Mouse (Mus musculus) adrenal gland, adult 2 months (tissue): Measurements from ENCODE around the gene Tcirg1. TPM values are rescaled to one million over a fixed set of nuclear protein-coding genes. Genes with fewer than 3 reads are reported as not detected.

Experiments used
- DNase-seq: peaks from one replicate; pipeline ENCODE4 v3.0.0; 2021
- polyA plus RNA-seq: library from polyadenylated mRNA; depleted of rRNA; stranded (reverse); fragments of >200 nt; gene quantifications from 2 replicates; pipeline ENCODE4 v1.2.3, GENCODE M21; 2012; rRNA removed
- total RNA-seq, 2 experiments: library from RNA; stranded (reverse); gene quantifications; 2 replicates each; pipeline ENCODE4 v1.2.3; 2021

Tcirg1 gene
- total and polyA plus RNA-seq, 3 experiments: 63.5 to 204 (median 84.6) TPM

GRCm38 (mm10) chr19:3851502-3851962 lies 55.4 kb downstream of the Tcirg1 start, which contains the start of gene Chka:
Chka (plus strand) TSS chr19:3851773.
- peak; percentile 98 for DNase-seq

GRCm38 (mm10) chr19:3850847-3851469 lies 56.0 kb downstream of the Tcirg1 start:
- peak; percentile 90 for DNase-seq

GRCm38 (mm10) chr19:3850076-3850475 lies 56.9 kb downstream of the Tcirg1 start:
- peak; percentile 72 for DNase-seq

- no peak for DNase-seq
Observed at GRCm38 (mm10) chr19:3849251-3849650, 57.7 kb downstream of the Tcirg1 start.

- DNase-seq: no peak
Observed at GRCm38 (mm10) chr19:3848207-3848808, 58.6 kb downstream of the Tcirg1 start.

- DNase-seq: no peak
Observed at GRCm38 (mm10) chr19:3847711-3848110, 59.2 kb downstream of the Tcirg1 start.

GRCm38 (mm10) chr19:3846676-3847604 lies 60.0 kb downstream of the Tcirg1 start:
- DNase-seq: peak; percentile 77

Other genes with a start within 250 kb of the Tcirg1 start
- gene Lrp5, start 220.6 kb downstream of the Tcirg1 start, total RNA-seq: 100 to 1,000 TPM in 1 of 2 experiments, 10 to 100 TPM in 1; 92.7 to 111 TPM
- gene Lrp5, start 220.6 kb downstream of the Tcirg1 start, polyA plus RNA-seq: 103 and 113 TPM in 2 replicates
- 10 to 100 TPM; 27.9 to 37.8 TPM for gene 1810055G02Rik, start 198.8 kb downstream of the Tcirg1 start, total RNA-seq
- gene 1810055G02Rik, start 198.8 kb downstream of the Tcirg1 start, polyA plus RNA-seq: 43.3 and 46.3 TPM in 2 replicates
- gene Kmt5b, start 139.7 kb downstream of the Tcirg1 start, total RNA-seq: 10 to 100 TPM; 40.6 to 52.5 TPM
- gene Kmt5b, start 139.7 kb downstream of the Tcirg1 start, polyA plus RNA-seq: 14.2 and 14.9 TPM in 2 replicates
- gene Chka, start 55.4 kb downstream of the Tcirg1 start, total RNA-seq: 100 to 1,000 TPM in 1 of 2 experiments, 10 to 100 TPM in 1; 42.1 to 124 TPM
- gene Chka, start 55.4 kb downstream of the Tcirg1 start, polyA plus RNA-seq: 149 and 154 TPM in 2 replicates
- gene Ndufs8, start 5.6 kb upstream of the Tcirg1 start, total RNA-seq: 100 to 1,000 TPM; 376 to 380 TPM
- 391 and 420 TPM in 2 replicates for gene Ndufs8, start 5.6 kb upstream of the Tcirg1 start, polyA plus RNA-seq
- 100 to 1,000 TPM in 1 of 2 experiments, 10 to 100 TPM in 1; 26.6 to 136 TPM for gene Aldh3b1, start 22.7 kb upstream of the Tcirg1 start, total RNA-seq
- 115 and 188 TPM in 2 replicates for gene Aldh3b1, start 22.7 kb upstream of the Tcirg1 start, polyA plus RNA-seq
- 10 to 100 TPM; 48.3 to 59.2 TPM for gene Unc93b1, start 28.1 kb upstream of the Tcirg1 start, total RNA-seq
- 180 and 186 TPM in 2 replicates for gene Unc93b1, start 28.1 kb upstream of the Tcirg1 start, polyA plus RNA-seq
- gene Aldh3b3, start 51.5 kb upstream of the Tcirg1 start, total RNA-seq: under 1 TPM; 0.38 to 0.63 TPM
- 0.43 and 0.54 TPM in 2 replicates for gene Aldh3b3, start 51.5 kb upstream of the Tcirg1 start, polyA plus RNA-seq
- gene Aldh3b2, start 65.2 kb upstream of the Tcirg1 start, total RNA-seq: 10 to 100 TPM; 12.2 to 15.2 TPM
- gene Aldh3b2, start 65.2 kb upstream of the Tcirg1 start, polyA plus RNA-seq: 4.0 and 7.6 TPM in 2 replicates
- 10 to 100 TPM; 16.5 to 22.7 TPM for gene Acy3, start 79.4 kb upstream of the Tcirg1 start, total RNA-seq
- 80.5 and 96.1 TPM in 2 replicates for gene Acy3, start 79.4 kb upstream of the Tcirg1 start, polyA plus RNA-seq
- not detected for gene Tbx10, start 85.6 kb upstream of the Tcirg1 start, total RNA-seq
- not detected in 2 replicates for gene Tbx10, start 85.6 kb upstream of the Tcirg1 start, polyA plus RNA-seq
- 10 to 100 TPM; 25.1 to 27.0 TPM for gene Nudt8, start 93.4 kb upstream of the Tcirg1 start, total RNA-seq
- 36.7 and 65.9 TPM in 2 replicates for gene Nudt8, start 93.4 kb upstream of the Tcirg1 start, polyA plus RNA-seq
- gene Gm49405, start 93.5 kb upstream of the Tcirg1 start, total RNA-seq: under 1 TPM; 0.55 to 0.69 TPM
- 1.3 and 2.0 TPM in 2 replicates for gene Gm49405, start 93.5 kb upstream of the Tcirg1 start, polyA plus RNA-seq
- 1 to 10 TPM; 1.1 to 1.8 TPM for gene Doc2g, start 96.2 kb upstream of the Tcirg1 start, total RNA-seq
- 6.2 and 9.3 TPM in 2 replicates for gene Doc2g, start 96.2 kb upstream of the Tcirg1 start, polyA plus RNA-seq
- gene Ndufv1, start 105.7 kb upstream of the Tcirg1 start, total RNA-seq: 100 to 1,000 TPM; 260 to 445 TPM
- gene Ndufv1, start 105.7 kb upstream of the Tcirg1 start, polyA plus RNA-seq: 145 and 150 TPM in 2 replicates
- gene Gstp1, start 130.9 kb upstream of the Tcirg1 start, total RNA-seq: 100 to 1,000 TPM; 401 to 452 TPM
- 752 and 925 TPM in 2 replicates for gene Gstp1, start 130.9 kb upstream of the Tcirg1 start, polyA plus RNA-seq
- gene Gstp2, start 138.9 kb upstream of the Tcirg1 start, total RNA-seq: 10 to 100 TPM; 57.2 to 61.4 TPM
- gene Gstp2, start 138.9 kb upstream of the Tcirg1 start, polyA plus RNA-seq: 7.9 and 13.8 TPM in 2 replicates
- gene Gstp3, start 152.4 kb upstream of the Tcirg1 start, total RNA-seq: 1 to 10 TPM in 1 of 2 experiments, under 1 TPM in 1; 0.62 to 2.3 TPM
- gene Gstp3, start 152.4 kb upstream of the Tcirg1 start, polyA plus RNA-seq: 0.79 and 0.83 TPM in 2 replicates
- gene Cabp2, start 174.4 kb upstream of the Tcirg1 start, total RNA-seq: not detected
- gene Cabp2, start 174.4 kb upstream of the Tcirg1 start, polyA plus RNA-seq: not detected in 2 replicates
- 100 to 1,000 TPM; 128 to 131 TPM for gene Cdk2ap2, start 190.0 kb upstream of the Tcirg1 start, total RNA-seq
- 339 and 371 TPM in 2 replicates for gene Cdk2ap2, start 190.0 kb upstream of the Tcirg1 start, polyA plus RNA-seq
- gene Pitpnm1, start 192.9 kb upstream of the Tcirg1 start, total RNA-seq: 10 to 100 TPM; 87.4 to 87.6 TPM
- gene Pitpnm1, start 192.9 kb upstream of the Tcirg1 start, polyA plus RNA-seq: 164 and 171 TPM in 2 replicates
- 100 to 1,000 TPM; 102 to 134 TPM for gene Aip, start 218.7 kb upstream of the Tcirg1 start, total RNA-seq
- 89.5 and 99.3 TPM in 2 replicates for gene Aip, start 218.7 kb upstream of the Tcirg1 start, polyA plus RNA-seq
- gene Gpr152, start 232.7 kb upstream of the Tcirg1 start, total RNA-seq: under 1 TPM; 0.09 to 0.17 TPM
- 0.10 and 0.18 TPM in 2 replicates for gene Gpr152, start 232.7 kb upstream of the Tcirg1 start, polyA plus RNA-seq
- under 1 TPM; 0.29 to 0.69 TPM for gene Cabp4, start 236.9 kb upstream of the Tcirg1 start, total RNA-seq
- gene Cabp4, start 236.9 kb upstream of the Tcirg1 start, polyA plus RNA-seq: 0.12 and 0.26 TPM in 2 replicates
- 100 to 1,000 TPM; 154 to 202 TPM for gene Coro1b, start 241.5 kb upstream of the Tcirg1 start, total RNA-seq
- gene Coro1b, start 241.5 kb upstream of the Tcirg1 start, polyA plus RNA-seq: 199 and 225 TPM in 2 replicates
- 1 to 10 TPM; 2.5 to 5.7 TPM for gene Ptprcap, start 246.5 kb upstream of the Tcirg1 start, total RNA-seq
- gene Ptprcap, start 246.5 kb upstream of the Tcirg1 start, polyA plus RNA-seq: 54.9 and 57.6 TPM in 2 replicates